Mouse (Mus musculus): Measurements from ENCODE around the gene Smarcc2.
A peak's percentile ranks its signal among the peaks of the same experiment; 100 is the strongest.

The Smarcc2 gene

DNA sequence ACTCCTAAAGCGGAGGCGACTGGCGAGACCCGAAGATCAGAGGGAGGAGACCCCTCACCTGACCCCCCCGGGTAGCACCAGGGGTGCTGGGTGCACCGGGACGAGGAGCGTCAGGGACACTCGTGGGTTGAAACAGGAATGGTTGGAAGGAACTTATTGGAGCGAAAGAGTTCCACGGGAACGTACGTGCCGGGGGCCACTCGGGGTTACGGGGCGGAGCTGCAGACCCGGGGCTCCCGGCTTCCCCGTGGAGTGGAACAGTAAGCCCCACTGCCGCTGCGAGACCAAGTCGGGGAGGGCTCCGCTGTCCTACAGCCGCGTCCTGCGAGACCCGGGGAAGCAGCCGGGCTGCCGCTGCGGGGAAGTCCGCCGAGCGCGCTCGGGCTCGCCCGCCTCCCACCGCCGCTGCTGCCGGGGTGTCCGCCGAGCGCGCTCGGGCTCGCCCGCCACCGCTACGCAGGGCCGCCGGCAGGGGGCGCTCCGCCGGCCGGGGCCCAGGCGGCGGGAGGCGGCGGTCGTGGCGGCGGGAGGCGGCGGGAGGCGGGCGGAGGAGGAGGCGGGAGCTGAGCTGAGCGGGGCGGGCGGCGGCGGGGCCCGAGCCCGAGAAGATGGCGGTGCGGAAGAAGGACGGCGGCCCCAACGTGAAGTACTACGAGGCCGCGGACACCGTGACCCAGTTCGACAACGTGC is at the start of gene Smarcc2:
TSS of gene Smarcc2 (plus strand) at position 530 of the 690 bp plus-strand sequence.
- peak; percentile 80 for DNase-seq (ENCODE audit: low spot score)

DNA sequence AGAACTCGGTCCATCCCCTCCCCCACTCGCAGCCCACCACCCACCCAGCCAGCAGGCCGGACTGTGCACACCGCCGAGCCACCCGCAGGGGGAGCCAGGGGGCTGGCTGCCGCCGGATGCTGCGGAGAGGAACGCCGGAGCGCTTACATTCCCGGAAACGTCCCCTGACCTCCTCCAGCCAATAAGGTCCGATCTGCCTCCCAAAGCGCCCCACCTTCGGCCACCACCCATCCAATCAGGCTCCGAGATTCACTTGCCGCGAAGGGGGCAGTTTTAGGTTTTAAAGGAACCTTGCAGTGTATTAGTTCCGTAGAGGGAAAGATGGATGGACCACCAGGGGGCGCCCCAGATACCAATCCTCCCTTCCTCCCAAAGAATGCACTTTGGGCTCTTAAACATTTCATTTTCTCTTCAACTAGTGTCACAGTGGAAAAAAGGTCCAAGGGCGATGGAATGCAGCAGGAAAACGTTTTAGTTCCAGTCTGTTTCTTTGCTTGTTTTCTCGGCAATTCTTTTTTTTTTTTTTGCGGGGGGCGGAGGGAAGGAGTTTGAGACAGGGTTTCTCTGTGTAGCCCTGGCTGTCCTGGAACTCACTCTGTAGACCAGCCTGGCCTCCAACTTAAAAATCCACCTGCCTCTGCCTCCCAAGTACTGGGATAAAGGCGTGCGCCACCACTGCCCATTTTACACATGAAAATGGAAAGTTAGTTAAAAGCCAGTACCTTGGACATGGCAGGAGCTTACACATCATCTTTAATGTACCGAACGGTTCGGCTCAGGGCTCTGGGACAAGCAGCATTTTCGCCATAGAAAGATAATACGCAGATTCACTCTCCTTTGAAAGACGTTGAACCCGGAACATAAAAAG is 49.1 kb upstream of the Smarcc2 start:
- peak; percentile 99 for DNase-seq (ENCODE audit: low spot score)

DNA sequence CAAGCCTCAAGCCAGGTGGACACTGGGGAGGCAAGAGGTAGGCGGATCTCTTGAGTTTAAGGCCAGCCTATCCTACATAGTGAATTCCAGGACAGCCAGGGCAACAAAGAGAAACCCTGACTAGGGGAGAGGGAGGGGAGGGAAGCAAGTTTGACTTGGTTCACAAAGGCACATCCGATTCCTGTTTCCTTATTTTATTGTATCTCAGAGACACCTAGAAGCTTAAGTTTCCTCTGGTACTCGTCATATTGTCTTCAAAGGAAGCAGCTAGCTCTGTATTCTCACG is 48.5 kb upstream of the Smarcc2 start:
- DNase-seq (ENCODE audit: low spot score), result no peak

DNA sequence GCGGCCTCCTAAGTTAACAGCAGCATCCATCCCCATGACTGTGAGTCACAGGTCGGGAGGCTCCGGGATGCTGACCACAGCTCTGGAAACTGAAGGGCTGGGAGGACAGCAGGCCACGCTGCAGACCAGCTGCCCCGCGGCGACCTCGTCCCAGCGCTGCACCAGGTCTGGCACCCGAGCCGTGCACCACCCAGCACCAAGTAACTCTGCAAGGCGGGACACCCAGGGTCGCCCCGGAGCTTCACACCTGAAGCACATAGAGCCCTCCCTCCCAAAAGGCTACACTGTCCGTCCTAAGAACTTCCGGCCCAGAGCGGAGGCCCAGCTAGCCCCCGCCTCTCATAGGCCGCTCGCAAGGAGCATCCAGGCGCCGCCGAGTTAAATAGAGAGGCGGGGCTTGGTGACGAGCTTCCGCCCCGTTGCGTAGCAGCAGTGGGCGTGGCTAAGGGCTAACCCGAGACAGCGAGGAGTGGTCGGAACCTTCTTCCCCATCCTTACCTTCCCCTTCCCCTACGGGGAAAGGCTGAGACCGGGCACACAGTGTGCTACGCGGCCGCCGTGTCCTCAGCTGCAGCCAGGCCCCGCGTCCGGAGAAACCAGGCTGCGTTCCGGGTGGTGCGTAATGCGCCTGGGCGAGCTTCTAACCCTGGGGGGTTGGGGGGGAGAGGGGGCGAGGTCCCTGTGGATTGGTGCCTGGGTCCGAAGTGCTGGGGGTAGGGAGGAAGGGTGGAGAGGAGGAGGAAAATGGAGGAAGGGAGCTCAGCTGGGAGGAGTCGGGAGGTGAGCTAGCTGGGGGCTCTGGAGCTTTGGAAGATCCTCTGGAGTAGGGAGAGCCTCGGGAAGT is 47.6 kb upstream of the Smarcc2 start, which contains the start of the genes Nabp2 and Rnf41:
TSS of gene Nabp2 (minus strand) at position 282 of the 844 bp plus-strand sequence.
TSS of gene Rnf41 (plus strand) at position 447 of the 844 bp plus-strand sequence.
- DNase-seq (ENCODE audit: low spot score), result peak; percentile 97

DNA sequence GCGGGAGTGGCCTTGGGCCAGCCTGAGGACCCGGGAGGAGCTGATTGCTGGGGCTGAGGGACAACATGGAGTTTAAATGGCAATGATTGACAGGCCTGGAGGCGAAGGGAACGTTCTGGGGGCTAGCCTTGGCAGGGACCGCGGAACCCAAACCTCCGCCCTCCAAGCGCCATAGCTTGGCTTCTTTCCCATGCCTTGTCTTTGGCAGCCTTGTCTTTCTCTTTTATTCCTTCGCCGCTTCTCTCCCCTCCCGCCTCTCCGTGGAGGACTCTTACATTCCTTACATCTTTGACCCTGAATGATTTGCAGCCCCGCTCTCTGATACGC is 47.0 kb upstream of the Smarcc2 start:
- DNase-seq (ENCODE audit: low spot score), result no peak

DNA sequence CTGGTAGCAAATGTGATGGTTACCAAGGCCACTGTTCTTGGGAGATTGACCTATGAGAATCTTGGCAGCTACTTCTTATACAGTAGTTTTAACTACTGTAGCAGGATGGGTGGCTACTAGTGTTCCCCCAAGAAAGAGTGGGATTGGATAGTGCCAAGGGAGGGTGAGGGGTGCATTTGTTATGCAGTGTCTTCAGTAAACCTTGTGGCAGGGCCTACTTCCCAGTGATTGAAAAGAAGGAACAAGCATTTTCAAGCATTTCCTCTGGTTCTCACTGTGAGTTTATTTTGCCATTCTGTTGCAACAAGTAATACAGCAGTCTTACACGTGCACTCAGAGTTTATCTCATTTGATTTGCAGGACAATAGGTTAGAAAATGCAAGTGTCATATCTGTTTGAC is 46.5 kb upstream of the Smarcc2 start:
- no peak for DNase-seq (ENCODE audit: low spot score)

DNA sequence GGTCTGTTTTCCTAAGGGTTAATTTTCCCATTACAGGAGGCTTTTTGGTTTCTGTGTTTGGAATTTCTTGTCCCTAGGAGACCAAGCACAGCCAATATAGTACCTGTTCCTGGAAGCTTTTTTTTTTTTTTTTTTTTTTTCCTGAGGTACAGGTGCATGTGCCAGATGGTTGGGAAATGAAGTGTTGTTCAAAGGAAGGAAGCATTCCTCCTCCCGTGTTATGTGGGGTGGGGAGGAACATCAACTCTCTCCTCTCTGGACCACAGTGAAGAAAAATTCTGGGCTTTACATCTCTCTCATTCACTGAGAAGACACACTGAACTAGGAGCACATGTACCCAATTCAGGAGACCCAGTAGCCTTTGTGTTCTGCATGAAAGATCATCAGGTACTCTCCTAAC is 46.0 kb upstream of the Smarcc2 start:
- no peak for DNase-seq (ENCODE audit: low spot score)

DNA sequence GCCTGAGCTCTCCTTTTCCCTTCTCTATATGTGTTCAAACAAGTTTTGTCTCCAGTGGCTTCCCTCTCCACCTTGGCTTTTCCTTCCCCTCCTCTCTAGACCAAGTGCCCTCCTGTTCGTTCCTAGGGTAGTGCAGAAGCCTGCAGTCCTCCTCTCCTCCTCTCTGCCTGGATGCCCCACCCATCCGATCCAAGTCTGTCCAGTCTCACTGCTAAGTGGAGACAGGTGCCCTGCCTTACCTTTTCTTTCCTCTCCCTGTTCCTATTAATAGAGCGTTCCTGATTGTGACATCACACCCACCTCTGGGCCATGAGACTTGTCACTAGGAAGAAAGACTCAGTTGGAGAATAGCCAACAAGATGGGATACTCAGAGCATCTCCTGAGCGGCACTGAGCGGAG is 44.2 kb upstream of the Smarcc2 start:
- DNase-seq (ENCODE audit: low spot score), result no peak

DNA sequence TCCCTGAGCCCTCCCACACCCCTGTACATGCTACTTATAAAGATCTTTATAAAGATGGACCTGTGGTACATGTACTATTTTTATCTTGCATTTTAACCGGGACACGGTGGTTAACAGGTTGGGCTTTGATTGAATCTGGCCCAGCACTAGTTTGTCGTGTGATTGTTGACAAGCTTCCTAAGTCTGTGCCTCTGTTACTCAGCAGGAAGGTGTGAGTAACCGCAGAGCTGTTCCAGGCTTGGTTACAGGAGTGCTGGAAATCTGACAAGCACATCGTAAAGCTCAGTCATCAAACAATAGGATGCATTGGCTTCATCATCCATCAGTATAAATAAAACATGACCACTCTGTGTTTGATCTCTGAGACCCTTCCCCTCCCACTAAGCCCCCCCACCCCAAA is 36.6 kb upstream of the Smarcc2 start:
- DNase-seq (ENCODE audit: low spot score), result no peak

DNA sequence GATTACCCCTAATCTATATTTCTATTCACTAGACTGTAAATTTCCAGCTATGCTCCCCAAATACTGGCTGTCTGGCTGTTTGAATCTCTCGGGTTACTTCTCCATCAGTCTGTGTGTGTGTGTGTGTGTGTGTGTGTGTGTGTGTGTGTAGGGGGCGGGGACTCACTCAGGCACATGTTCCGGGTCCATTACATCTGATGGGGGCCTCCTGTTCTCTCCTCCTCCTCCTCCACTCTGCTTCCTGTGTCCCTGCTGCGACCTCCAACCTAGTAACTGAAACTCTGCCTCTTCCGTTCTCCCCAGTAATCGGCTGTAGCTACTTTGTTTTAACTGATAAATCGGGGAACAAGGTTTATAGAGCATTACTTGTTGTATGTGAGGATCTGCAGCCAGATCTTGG is 34.4 kb upstream of the Smarcc2 start:
- DNase-seq (ENCODE audit: low spot score), result no peak

DNA sequence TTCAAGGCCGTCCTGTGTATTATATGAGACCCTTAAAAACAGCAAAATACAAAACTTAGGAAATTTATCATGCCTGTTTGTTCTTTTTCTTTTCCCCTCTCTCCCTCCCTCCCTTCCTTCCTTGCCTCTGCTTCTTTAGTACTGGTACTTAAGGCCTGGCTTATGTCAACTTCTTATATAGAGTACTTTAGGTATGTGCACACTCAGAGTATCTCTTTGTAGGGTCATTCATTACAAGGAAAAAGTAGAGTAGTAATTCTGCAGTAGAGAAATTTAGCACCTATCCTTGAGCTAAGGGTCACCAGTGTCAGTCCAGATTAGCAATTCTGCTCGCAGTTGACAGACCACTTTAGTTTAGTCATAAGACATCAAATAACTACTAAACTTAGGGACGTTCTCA is 33.8 kb upstream of the Smarcc2 start:
- no peak for DNase-seq (ENCODE audit: low spot score)

DNA sequence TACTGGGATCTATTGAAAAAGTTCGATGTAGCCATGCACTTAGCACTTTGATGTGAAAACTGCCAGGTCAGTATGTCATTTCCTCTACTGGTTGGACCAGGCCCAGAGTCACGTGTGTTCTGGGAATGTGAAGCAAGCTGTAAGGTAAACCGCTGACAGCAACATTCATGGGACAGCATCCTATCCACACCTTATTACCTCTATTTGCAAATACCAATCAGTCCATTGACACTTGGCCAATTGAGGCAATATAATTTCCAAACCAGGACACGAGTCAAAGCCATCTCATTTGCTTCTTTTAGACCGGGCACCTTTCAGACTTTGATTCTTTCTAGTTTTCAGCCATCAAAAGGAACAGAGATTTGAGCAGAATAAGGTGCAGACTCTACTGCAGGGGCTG is 30.0 kb upstream of the Smarcc2 start:
- DNase-seq (ENCODE audit: low spot score), result no peak

DNA sequence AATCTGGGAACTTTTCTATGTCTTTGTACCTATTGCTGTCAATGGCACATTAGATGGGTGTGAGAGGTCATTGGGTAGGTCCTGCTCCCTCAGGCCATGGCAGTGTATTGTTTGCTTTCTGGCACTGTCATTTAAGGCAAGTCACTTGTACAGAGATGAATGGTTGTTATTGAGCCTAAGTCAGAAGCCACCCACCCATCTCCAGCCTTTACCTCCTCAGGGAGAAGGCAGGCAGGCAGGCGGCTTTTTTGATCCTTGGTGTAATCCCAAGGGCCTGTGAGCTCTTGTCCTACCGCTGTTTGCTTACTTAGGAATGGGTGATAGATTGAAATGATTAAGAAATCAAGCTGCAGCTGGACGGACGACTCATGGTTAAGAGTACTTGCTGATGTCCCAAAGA is 29.6 kb upstream of the Smarcc2 start:
- no peak for DNase-seq (ENCODE audit: low spot score)

DNA sequence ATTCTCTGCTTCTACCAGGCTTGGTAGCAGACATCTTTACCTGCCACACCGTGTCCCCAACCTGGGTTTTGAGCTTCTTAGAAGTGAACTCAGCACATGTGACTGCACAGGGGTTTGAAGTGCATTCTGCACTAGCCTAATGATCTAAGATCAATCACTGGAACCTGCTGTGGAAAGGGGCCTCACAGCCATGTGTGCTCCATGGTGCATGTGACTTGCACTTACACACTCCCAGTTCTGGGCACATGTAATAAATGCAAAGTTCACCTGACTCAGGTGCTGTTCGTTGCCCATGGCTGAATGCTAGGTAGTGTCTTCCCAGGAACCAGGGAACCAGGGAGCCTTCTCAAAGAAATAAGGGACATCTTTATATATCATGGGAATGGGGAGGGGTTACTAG is 25.6 kb upstream of the Smarcc2 start:
- DNase-seq (ENCODE audit: low spot score), result no peak

DNA sequence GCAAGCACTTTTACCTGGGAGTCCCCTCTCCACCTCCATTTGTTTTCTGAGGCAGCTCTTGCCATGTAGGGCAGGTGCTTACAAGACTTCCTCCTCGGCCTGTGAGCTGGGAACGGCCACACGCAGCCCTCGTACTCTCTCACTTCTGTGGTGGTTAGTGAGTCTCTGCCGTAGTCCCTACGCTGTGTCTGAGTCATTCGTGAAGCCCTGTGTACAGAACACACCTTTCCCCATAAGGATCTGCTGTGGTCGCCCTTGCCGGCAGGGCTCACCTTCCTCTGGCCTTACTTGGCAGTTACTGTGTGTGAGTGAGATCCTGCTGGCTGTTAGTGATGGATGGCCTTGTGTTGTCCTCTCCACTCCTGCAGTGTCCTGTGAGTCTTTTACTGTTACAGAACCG is 24.4 kb upstream of the Smarcc2 start:
- no peak for DNase-seq (ENCODE audit: low spot score)

DNA sequence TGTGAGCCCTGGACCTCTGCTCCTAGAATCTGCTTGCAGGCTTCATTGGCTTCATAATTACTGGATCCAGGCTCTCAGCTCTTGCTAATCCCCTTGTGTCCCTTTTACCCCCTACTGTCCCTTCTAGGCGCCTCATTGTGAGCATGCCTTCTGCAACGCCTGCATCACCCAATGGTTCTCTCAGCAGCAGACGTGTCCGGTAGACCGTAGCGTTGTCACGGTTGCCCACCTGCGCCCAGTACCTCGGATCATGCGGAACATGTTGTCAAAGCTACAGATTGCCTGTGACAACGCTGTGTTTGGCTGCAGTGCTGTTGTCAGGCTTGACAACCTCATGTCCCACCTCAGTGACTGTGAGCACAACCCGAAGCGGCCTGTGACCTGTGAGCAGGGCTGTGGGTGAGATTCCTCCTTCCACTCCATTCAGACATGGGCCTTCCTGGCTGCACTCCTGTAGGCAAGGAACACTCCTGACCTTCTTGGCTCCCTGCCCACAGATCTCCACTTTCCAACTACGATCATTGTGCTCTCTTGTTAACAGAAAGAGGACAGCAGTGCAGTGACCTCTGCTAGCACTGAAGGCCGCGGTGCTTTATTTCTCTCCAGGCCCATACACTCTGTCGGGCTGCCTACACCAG is 23.7 kb upstream of the Smarcc2 start:
- DNase-seq (ENCODE audit: low spot score), result peak; percentile 36

DNA sequence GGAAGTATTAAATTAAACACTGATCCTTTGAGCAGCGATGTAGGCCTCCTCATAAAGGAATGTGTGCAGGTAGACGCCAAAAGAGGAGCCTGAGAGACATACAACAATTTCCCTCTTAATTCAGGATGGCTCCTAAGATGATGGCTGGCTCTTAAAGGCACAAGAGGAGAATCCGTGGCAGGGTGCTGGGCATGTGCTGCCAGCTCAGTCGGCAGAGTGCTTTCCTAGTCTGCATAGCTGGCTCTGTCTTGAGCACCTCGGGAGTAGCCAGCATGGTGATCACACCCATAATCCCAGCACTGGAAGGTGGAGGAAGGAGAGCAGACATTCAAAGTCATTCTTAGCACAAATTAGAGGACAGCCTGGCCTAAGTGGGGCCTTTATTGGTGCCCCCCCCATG is 23.2 kb upstream of the Smarcc2 start:
- DNase-seq (ENCODE audit: low spot score), result no peak

DNA sequence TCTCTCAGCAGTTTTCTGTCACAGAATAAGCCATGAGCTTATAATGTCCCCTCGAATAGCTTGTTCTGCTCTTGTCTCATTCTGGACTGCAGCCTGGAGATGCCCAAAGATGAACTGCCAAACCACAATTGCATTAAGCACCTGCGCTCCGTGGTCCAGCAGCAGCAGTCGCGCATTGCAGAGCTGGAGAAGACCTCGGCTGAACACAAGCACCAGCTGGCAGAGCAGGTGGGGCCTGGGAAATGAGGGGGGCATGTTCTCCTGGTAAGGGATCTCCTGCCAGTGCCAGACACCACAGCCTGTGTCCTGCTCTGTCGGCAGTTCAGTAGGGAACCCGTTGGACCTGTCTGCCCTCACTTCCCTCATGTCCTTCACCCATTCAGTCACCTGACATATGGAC is 22.7 kb upstream of the Smarcc2 start:
- DNase-seq (ENCODE audit: low spot score), result no peak

DNA sequence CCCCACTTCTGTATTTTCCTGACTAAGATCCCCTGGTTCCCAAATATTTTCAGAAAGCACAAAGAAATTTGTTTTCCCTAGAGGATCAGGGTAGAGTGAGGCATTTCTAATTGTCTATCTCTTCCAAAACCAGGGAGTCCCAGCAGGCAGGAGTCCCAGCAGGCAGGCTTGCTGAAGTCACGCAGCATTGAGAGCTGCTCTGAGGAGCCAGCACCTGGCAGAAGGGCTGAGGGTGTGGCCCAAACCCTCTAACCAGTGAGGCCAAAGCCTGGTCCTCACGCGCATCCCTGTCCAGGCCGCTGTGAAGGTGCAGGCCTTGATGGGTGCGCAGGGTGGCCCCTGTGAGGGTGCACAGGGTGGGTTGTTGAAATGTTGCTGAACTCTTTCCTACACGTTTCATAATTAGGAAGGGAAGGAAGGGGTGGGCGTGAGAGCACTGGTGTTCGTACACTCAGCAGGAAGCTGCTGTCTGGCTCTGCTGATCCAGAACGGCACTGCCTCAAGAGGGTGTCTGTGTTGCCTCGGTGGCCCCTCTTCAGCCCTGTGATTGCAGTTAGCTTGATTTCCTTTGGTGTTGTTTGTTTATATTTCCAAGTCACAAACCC is 20.3 kb upstream of the Smarcc2 start:
- DNase-seq (ENCODE audit: low spot score), result peak; percentile 49

DNA sequence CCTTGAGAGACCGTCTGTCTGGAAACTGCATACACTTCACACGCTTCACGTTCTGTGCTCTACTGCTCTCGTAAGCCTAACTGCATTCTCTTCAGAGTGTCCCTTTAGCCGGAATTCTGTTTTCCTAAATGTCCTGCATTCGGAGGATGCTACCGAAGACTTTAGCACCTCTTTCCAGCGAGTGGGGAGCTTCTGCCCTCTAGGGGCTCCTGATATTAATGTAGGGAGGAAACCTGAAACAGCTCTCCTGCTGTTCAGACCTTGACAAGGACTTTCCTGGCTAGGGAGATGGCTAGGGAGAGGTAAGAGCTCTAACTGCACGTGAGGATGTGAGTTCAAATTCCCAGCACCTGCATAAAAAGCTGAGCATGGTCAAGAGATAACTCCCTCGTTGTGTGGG is 18.6 kb upstream of the Smarcc2 start:
- no peak for DNase-seq (ENCODE audit: low spot score)

DNA sequence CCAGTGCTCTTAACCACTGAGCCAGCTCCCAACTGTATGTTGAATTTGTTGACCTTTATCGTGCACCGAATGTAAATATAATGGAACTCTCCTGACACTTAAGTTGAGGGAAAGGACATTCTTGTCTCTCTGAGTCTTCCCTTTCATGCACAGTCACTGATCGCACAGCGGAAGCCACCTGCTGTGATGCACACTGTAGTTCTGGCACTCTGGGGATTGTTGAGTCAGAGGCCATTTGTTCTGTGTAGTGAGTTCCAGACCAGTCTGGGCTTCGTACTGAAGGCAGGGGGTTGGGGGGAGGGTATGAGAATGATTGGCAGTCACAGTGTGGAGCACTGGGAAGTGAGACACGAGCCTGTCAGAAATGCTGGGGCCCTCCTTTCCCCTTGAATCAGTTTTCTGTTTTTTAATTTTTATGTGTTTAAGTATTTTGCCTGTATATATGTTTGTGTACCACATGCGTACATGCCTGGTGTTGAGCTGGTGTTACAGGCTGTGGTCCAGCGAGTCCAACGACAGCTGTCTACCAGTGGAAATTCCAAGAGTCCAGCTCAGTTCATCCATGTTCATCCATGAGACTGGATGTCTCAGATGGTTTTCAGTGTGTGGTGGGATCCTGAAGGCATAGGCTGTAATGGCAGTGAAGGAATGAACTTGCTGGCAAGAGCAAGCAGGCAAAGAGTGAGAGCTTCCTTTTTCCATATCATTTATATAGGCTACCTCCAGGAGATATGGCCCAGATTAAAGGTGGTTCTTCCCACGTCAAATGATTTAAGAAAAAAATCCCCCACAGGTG is 17.5 kb upstream of the Smarcc2 start:
- DNase-seq (ENCODE audit: low spot score), result no peak

All from layer of hippocampus, adult 11-12 months (tissue).